Mouse (Mus musculus): ENCODE results near the gene Scgb1c1.

- TF ChIP-seq CTCF (conservative IDR thresholded peaks at IDR 0.05 in 1 of 2, IDR thresholded peaks at IDR 0.05 in 1 of 2; ENCODE audit: low read depth in 2 of 2, low read length in 2 of 2): peak in 1 of 2 experiments; percentile 51; a peak in 2 of 4 replicates
- no peak for TF ChIP-seq RCOR1 (conservative IDR thresholded peaks at IDR 0.05; ENCODE audit: low read depth, low read length)
- TF ChIP-seq ZC3H11A (IDR thresholded peaks at IDR 0.05; ENCODE audit: low read depth, low read length): no peak
- TF ChIP-seq MAX (IDR thresholded peaks at IDR 0.05; ENCODE audit: low read length): no peak
- no peak for TF ChIP-seq POLR2A (IDR thresholded peaks at IDR 0.05; ENCODE audit: low read depth, low read length)
- TF ChIP-seq HCFC1 (IDR thresholded peaks at IDR 0.05; ENCODE audit: low read depth, low read length): no peak
- no peak for TF ChIP-seq JUND (conservative IDR thresholded peaks at IDR 0.05; ENCODE audit: low read depth, low read length)
- TF ChIP-seq EP300 (IDR thresholded peaks at IDR 0.05; ENCODE audit: low read length): no peak
- no peak for TF ChIP-seq E2F4 (IDR thresholded peaks at IDR 0.05; ENCODE audit: insufficient replicate concordance, low read depth, low read length)
- no peak for TF ChIP-seq TBP (conservative IDR thresholded peaks at IDR 0.05; ENCODE audit: low read depth, low read length)
- TF ChIP-seq MXI1 (IDR thresholded peaks at IDR 0.05; ENCODE audit: low read depth, low read length): no peak
Observed at GRCm38 (mm10) chr7:140797619-140798018, 47.7 kb upstream of the Scgb1c1 start.
